Mouse (Mus musculus): ENCODE data around the gene Naa80.
"Not testable (repeated sequence)": the region's sequence is repeated elsewhere in the genome, so short reads cannot be mapped to it uniquely, and the experiment has no call there.

Naa80 gene

GRCm38 (mm10) chr9:107551117-107551889 lies 27.4 kb upstream of the Naa80 start, which contains the start of gene Rassf1:
Rassf1 (plus strand) TSS chr9:107551555.
- DNase-seq (ENCODE audit: low spot score in 2 of 2) = peak; percentile 60 to 67

- no peak for DNase-seq (ENCODE audit: low spot score in 2 of 2)
Measured at GRCm38 (mm10) chr9:107551890-107552355, 26.8 kb upstream of the Naa80 start.

GRCm38 (mm10) chr9:107552690-107553393 lies 25.8 kb upstream of the Naa80 start:
- no peak for DNase-seq (ENCODE audit: low spot score in 2 of 2)

GRCm38 (mm10) chr9:107553541-107554318 lies 25.0 kb upstream of the Naa80 start:
- no peak for DNase-seq (ENCODE audit: low spot score in 2 of 2)

GRCm38 (mm10) chr9:107554319-107554825 lies 24.3 kb upstream of the Naa80 start:
- peak; percentile 87 to 91 for DNase-seq (ENCODE audit: low spot score in 2 of 2)

GRCm38 (mm10) chr9:107555031-107555457 lies 23.6 kb upstream of the Naa80 start:
- peak in 1 of 2 experiments; percentile 59 for DNase-seq (ENCODE audit: low spot score in 2 of 2)

GRCm38 (mm10) chr9:107555701-107556100 lies 23.0 kb upstream of the Naa80 start:
- no peak for DNase-seq (ENCODE audit: low spot score in 2 of 2)

GRCm38 (mm10) chr9:107556346-107556745 lies 22.3 kb upstream of the Naa80 start:
- no peak for DNase-seq (ENCODE audit: low spot score in 2 of 2)

GRCm38 (mm10) chr9:107563029-107563581 lies 15.6 kb upstream of the Naa80 start, which contains the start of gene Tusc2:
Tusc2 (plus strand) TSS chr9:107563255.
- peak; percentile 91 to 93 for DNase-seq (ENCODE audit: low spot score in 2 of 2)

GRCm38 (mm10) chr9:107565556-107565955 lies 13.1 kb upstream of the Naa80 start:
- not testable (repeated sequence) for DNase-seq (ENCODE audit: low spot score in 2 of 2)

- peak in 1 of 2 experiments; percentile 78 for DNase-seq (ENCODE audit: low spot score in 2 of 2)
Measured at GRCm38 (mm10) chr9:107566041-107566709, 12.5 kb upstream of the Naa80 start.

GRCm38 (mm10) chr9:107566855-107567254 lies 11.8 kb upstream of the Naa80 start:
- DNase-seq (ENCODE audit: low spot score in 2 of 2) = no peak

GRCm38 (mm10) chr9:107567702-107568319 lies 10.9 kb upstream of the Naa80 start, which contains the start of gene Hyal2:
Hyal2 (plus strand) TSS chr9:107567945.
- DNase-seq (ENCODE audit: low spot score in 2 of 2) = no peak

GRCm38 (mm10) chr9:107568331-107569261 lies 10.1 kb upstream of the Naa80 start:
- DNase-seq (ENCODE audit: low spot score in 2 of 2) = peak; percentile 79 to 83

- DNase-seq (ENCODE audit: low spot score in 2 of 2) = no peak
Measured at GRCm38 (mm10) chr9:107569270-107569669, 9.4 kb upstream of the Naa80 start.

- DNase-seq (ENCODE audit: low spot score in 2 of 2) = peak in 1 of 2 experiments; percentile 33
Measured at GRCm38 (mm10) chr9:107570016-107570415, 8.7 kb upstream of the Naa80 start.

- DNase-seq (ENCODE audit: low spot score in 2 of 2) = peak in 1 of 2 experiments; percentile 41
Measured at GRCm38 (mm10) chr9:107570845-107571244, 7.8 kb upstream of the Naa80 start.

- DNase-seq (ENCODE audit: low spot score in 2 of 2) = no peak
Measured at GRCm38 (mm10) chr9:107571534-107572326, 7.0 kb upstream of the Naa80 start.

Data from urinary bladder, adult 18-20 months (tissue).